Mouse (Mus musculus): ENCODE measurements around the gene Polr3b. TPM values are rescaled to one million over a fixed set of nuclear protein-coding genes. Genes with fewer than 3 reads are reported as not detected.

Gene Polr3b
- polyA plus RNA-seq (2012; rRNA removed) = 3.7 and 5.1 TPM in 2 replicates

DNA sequence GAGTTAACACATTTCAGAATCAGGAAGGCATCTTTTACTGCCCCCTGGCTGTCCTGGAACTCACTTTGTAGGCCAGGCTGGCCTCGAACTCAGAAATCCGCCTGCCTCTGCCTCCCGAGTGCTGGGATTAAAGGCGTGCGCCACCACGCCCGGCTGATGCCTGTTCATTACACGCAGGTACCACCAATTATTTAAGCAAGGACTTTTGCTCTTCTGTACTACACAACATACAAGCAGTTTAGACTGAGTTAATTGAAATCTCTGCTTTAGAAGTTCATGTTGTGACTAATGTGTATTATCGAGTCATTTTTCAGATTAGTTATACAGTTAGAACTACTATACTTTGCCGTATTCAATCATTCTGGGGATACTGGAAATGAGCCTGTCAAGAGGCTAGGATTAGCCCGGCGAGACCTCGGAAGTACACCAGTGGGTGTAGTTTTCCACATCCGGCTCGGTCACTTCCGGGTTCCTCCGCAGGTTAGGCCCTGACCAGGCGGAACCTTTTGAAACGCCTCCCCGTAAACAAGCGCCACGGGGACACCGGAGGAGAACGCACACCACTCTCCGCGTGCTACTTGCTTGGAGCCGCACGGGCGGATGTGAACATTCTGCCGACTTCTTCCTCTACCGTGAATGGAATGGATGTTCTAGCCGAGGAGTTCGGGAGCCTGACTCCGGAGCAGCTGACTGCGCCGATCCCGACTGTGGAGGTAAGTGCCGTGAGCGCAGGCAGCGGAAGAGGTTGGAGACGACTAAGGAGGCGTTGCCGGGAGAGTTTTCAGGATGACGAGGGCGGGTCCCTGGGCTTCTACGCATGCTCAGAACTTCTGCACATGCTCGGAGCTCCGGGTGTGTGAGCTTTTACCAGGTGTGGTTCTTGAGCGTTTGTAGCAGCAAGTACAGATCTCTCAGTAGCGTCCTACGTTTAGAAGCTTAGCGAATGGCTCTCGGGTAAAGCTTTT, at the start of gene Polr3b:
TSS of gene Polr3b (plus strand) at position 467 of the 965 bp plus-strand sequence.
- Histone ChIP-seq H3K4me3 (ENCODE audit: insufficient read depth, low read depth, low read length) (peak within 1 kb of the TSS; percentile 77), H3K4me1 (ENCODE audit: control insufficient read depth, insufficient read depth, low read length) (no peaks in the 10 kb centered on the region; the same call in 1 of the 2 replicates), H3K36me3 (ENCODE audit: control insufficient read depth, insufficient read depth, low read length) (no peaks in the 10 kb centered on the region), H3K27ac (ENCODE audit: insufficient read depth, low read depth, low read length) (peak within 1 kb of the TSS; percentile 83), H3K27me3 (replicated peaks; ENCODE audit: control insufficient read depth, insufficient read depth, low read length) (no peaks in the 10 kb centered on the region)
- TF ChIP-seq CTCF (conservative IDR thresholded peaks at IDR 0.05; ENCODE audit: insufficient read depth, insufficient read length, low read depth, low read length) = no peak
- TF ChIP-seq POLR2A (IDR thresholded peaks at IDR 0.05; ENCODE audit: low read depth, low read length) = peak; percentile 46
- WGBS = 6% methylated on average over 53 of the region's 53 CpGs
- peak; percentile 98 for DNase-seq

DNA sequence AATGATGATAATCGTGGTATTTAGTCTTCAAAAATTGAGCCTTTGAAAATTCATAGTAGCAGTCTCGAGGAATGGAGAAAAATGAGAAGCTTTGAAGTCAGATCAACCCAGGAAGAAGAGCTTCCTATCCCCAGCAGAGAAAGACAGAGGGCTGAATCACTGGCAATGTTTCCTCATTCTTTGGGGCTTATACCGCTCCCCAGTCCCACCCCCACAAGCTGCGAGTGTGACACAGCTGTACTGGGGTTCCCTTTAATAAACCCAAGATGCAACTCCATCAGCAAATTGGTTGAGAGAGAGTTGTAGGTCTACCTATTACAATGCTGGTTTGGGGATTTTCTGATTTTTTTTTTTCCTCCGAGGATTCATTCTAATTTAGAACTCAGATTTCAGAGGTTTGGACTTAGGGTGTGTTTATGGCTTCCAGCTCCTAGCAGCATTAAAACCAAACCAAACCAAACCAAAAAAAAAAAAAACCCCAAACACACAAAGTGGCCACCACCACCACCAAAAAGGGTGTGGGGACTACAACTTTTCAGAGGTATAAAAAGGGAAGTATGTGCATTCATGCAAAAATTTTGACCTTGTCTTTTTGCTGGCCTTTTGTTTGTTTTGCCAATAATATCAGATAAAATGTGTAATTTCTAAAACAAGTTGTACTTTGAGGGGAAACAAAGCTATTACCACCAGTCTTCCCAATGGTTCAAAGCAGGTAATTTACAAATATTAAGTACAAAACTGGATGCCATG, 48.2 kb upstream of the Polr3b start:
- H3K36me3 ChIP-seq (ENCODE audit: control insufficient read depth, insufficient read depth, low read length) = no peaks in the 10 kb centered on the region
- TF ChIP-seq POLR2A (IDR thresholded peaks at IDR 0.05; ENCODE audit: low read depth, low read length) (no peak), CTCF (conservative IDR thresholded peaks at IDR 0.05; ENCODE audit: insufficient read depth, insufficient read length, low read depth, low read length) (no peak)
- H3K27ac ChIP-seq (ENCODE audit: insufficient read depth, low read depth, low read length) = no peak overlapping the region
- no peak overlapping the region for H3K4me3 ChIP-seq (ENCODE audit: insufficient read depth, low read depth, low read length)
- no peak for DNase-seq
- no peaks in the 10 kb centered on the region for H3K27me3 ChIP-seq (replicated peaks; ENCODE audit: control insufficient read depth, insufficient read depth, low read length)
- WGBS = 74% methylated on average over 5 of the region's 5 CpGs
- H3K4me1 ChIP-seq (ENCODE audit: control insufficient read depth, insufficient read depth, low read length) = peaks cover 4% of the 10 kb centered on the region; the same call in 1 of the 2 replicates

DNA sequence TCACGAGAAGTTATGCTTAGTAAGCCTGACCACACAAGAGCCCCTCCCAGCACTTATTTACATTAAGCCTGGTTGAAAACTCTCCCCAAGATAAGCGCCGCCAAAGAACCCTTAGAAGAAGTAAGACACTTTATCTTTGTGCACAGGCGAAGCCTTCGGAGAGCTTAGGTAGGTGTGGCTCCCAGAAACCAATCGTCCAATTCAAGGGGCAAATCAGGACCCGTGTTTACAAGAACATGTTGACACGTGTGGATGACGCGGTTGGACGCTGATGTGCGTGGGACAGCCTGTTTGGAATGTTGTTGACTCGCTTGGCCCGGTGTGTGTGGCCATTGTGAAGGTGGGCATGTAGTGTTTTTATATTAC, 46.1 kb upstream of the Polr3b start:
- under 1% methylated on average over 14 of the region's 14 CpGs for WGBS
- no peak for DNase-seq

DNA sequence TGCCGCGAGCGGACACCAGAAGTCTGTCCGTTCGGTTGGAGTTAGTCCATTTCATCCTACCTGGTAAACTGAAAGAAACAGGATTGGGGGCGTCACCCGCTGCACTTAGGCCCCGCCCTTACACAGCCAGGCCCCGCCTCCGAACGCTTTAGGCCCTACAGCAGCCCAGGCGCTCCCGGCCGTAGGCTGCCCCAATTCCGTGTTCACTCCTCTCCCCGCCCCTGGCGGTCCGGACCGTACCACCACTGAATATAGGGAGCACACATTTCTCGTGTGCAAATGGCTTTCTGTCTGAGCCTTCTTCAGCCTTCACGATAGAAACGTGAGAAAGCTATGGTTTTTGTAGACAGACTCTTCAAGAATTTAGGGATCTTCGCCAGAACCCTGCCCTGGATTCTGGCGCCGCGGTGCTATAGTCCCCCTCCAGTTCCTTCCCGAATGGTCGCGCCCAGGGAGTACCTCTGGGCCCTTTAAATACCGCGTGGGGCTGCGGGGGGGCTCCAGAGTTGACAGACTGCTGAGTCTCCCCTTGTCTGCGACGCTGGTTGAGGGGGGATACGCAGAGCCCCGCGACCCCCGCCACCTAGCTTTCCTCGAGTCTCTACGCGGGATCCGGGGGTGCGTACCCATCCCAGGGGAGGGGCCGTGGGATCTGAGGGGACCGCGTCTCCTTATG, 45.6 kb upstream of the Polr3b start, which contains the start of gene Tcp11l2:
TSS of gene Tcp11l2 (plus strand) at position 232 of the 676 bp plus-strand sequence.
- peak; percentile 98 for DNase-seq
- 1% methylated on average over 46 of the region's 46 CpGs for whole genome bisulfite sequencing
- TF ChIP-seq CTCF (conservative IDR thresholded peaks at IDR 0.05; ENCODE audit: insufficient read depth, insufficient read length, low read depth, low read length) (no peak), POLR2A (IDR thresholded peaks at IDR 0.05; ENCODE audit: low read depth, low read length) (no peak)
- H3K4me3 ChIP-seq (ENCODE audit: insufficient read depth, low read depth, low read length) = peak within 1 kb of the TSS; percentile 95
- no peaks in the 10 kb centered on the region for H3K27me3 ChIP-seq (replicated peaks; ENCODE audit: control insufficient read depth, insufficient read depth, low read length)
- H3K27ac ChIP-seq (ENCODE audit: insufficient read depth, low read depth, low read length) = peak within 1 kb of the TSS; percentile 94
- H3K4me1 ChIP-seq (ENCODE audit: control insufficient read depth, insufficient read depth, low read length) = peaks cover 4% of the 10 kb centered on the region; the same call in 1 of the 2 replicates
- no peaks in the 10 kb centered on the region for H3K36me3 ChIP-seq (ENCODE audit: control insufficient read depth, insufficient read depth, low read length)

More for the DNA sequence above, 46.1 kb upstream of the Polr3b start:
- no peaks in the 10 kb centered on the region for H3K27me3 ChIP-seq (replicated peaks; ENCODE audit: control insufficient read depth, insufficient read depth, low read length)
- peak overlapping the region; percentile 92 for H3K27ac ChIP-seq (ENCODE audit: insufficient read depth, low read depth, low read length)
- TF ChIP-seq POLR2A (IDR thresholded peaks at IDR 0.05; ENCODE audit: low read depth, low read length) (no peak), CTCF (conservative IDR thresholded peaks at IDR 0.05; ENCODE audit: insufficient read depth, insufficient read length, low read depth, low read length) (no peak)
- peaks cover 4% of the 10 kb centered on the region; the same call in 1 of the 2 replicates for H3K4me1 ChIP-seq (ENCODE audit: control insufficient read depth, insufficient read depth, low read length)
- peak overlapping the region; percentile 95 for H3K4me3 ChIP-seq (ENCODE audit: insufficient read depth, low read depth, low read length)
- H3K36me3 ChIP-seq (ENCODE audit: control insufficient read depth, insufficient read depth, low read length) = no peaks in the 10 kb centered on the region

DNA sequence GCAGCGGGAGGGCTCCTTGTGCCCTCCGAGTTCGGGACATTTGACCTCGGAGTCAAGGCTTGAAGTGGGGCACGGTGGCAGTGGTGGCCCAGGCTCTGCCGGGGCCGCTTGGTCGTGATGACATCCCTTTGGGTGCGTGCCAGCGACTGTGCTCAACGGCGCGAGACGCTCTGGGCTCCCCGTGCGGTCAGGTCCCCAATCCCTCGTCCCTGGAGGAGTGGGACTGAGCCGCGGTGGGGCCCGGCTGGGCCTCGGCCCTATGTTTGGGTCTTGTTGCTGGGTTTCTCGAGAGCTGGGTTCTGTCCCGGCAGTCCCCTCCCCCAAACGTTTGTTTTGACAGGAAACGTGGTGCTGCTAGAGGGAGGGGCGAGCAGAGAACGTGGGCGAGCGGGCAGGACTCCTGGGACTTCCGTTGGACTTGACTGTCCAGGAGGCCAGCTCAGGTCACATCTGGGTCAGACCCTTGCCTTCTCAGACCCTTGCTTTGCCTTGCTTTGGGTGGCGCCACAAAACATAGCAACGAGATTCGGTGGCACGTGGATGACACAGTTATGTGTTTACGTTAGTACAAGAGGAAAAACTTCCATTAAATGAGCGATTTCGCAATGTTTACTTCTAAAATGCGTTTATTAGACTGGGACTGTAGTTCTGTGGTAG, 44.9 kb upstream of the Polr3b start:
- no peaks in the 10 kb centered on the region for H3K27me3 ChIP-seq (replicated peaks; ENCODE audit: control insufficient read depth, insufficient read depth, low read length)
- DNase-seq = peak; percentile 93
- H3K27ac ChIP-seq (ENCODE audit: insufficient read depth, low read depth, low read length) = peak overlapping the region; percentile 94
- peak overlapping the region; percentile 95 for H3K4me3 ChIP-seq (ENCODE audit: insufficient read depth, low read depth, low read length)
- TF ChIP-seq CTCF (conservative IDR thresholded peaks at IDR 0.05; ENCODE audit: insufficient read depth, insufficient read length, low read depth, low read length) (no peak), POLR2A (IDR thresholded peaks at IDR 0.05; ENCODE audit: low read depth, low read length) (no peak)
- no peaks in the 10 kb centered on the region for H3K36me3 ChIP-seq (ENCODE audit: control insufficient read depth, insufficient read depth, low read length)
- 1% methylated on average over 38 of the region's 38 CpGs for WGBS
- peaks cover 4% of the 10 kb centered on the region; the same call in 1 of the 2 replicates for H3K4me1 ChIP-seq (ENCODE audit: control insufficient read depth, insufficient read depth, low read length)

DNA sequence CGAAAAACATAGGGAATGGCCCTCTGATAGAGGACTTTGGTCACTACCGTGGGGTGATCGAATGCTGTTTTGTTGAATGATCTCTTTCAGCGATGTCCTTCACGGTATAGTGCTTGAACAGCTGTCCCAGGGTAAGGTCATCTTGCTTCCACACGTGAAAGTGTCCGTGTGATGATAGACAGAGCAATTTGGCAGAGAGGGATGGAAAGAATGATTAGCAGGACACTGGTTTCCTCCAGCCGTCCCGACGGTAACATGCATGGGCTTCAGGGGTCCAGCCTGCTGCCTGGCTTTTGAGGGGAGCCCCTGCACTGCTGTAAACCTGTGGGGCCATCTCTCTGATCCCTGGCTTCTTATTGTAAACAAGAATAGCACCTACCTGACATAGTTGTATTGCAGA, 43.4 kb upstream of the Polr3b start:
- TF ChIP-seq POLR2A (IDR thresholded peaks at IDR 0.05; ENCODE audit: low read depth, low read length) = no peak
- no peak for TF ChIP-seq CTCF (conservative IDR thresholded peaks at IDR 0.05; ENCODE audit: insufficient read depth, insufficient read length, low read depth, low read length)
- no peaks in the 10 kb centered on the region for H3K36me3 ChIP-seq (ENCODE audit: control insufficient read depth, insufficient read depth, low read length)
- H3K27ac ChIP-seq (ENCODE audit: insufficient read depth, low read depth, low read length) = no peak overlapping the region
- H3K4me3 ChIP-seq (ENCODE audit: insufficient read depth, low read depth, low read length) = no peak overlapping the region
- H3K27me3 ChIP-seq (replicated peaks; ENCODE audit: control insufficient read depth, insufficient read depth, low read length) = no peaks in the 10 kb centered on the region
- 82% methylated on average over 10 of the region's 10 CpGs for WGBS
- H3K4me1 ChIP-seq (ENCODE audit: control insufficient read depth, insufficient read depth, low read length) = peaks cover 4% of the 10 kb centered on the region; the same call in 1 of the 2 replicates
- no peak for DNase-seq
